Mouse (Mus musculus): ENCODE data around the gene Gli3. TPM values are rescaled to one million over a fixed set of nuclear protein-coding genes. Genes with fewer than 3 reads are reported as not detected.

Gli3 gene
- polyA plus RNA-seq, 1 experiment from 2014 or later = 14.1 TPM

DNA sequence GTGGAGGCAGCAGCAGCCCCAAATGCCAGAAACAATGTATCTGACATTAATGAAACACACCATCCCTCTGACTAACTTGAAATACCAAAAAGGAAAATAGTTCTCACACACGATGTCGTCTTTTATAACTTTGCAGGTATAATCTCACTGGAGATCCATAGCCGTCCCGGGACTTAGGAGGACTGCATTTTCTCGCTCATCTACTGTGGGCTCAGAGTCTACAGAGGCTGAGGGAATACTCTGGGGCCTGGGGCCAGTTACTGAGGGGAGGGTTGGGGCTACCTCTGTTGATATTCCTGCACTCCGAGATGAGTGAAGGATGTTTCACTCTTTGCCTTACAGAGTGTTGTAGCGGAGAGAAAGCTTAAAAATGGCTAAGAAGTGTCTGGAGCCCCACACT lies 1.1 kb upstream of the Gli3 start:
- H3K9ac ChIP-seq (ENCODE audit: low read length) = peak overlapping the region; percentile 95

GRCm38 (mm10) chr13:15463492-15464080 lies 551 bp downstream of the Gli3 start:
- Histone ChIP-seq H3K4me2 (ENCODE audit: low read length) (peak overlapping the region; percentile 84), H3K9me3 (replicated peaks; ENCODE audit: control insufficient read depth, low read length) (no peaks in the 10 kb centered on the region), H3K27me3 (replicated peaks; ENCODE audit: control insufficient read depth, insufficient read depth, low read length) (no peaks in the 10 kb centered on the region), H3K36me3 (ENCODE audit: control insufficient read depth, insufficient read depth, low read length) (no peaks in the 10 kb centered on the region), H3K4me3 (ENCODE audit: low read depth, low read length) (peak overlapping the region; percentile 84), H3K27ac (ENCODE audit: low read depth, low read length) (peak overlapping the region; percentile 95), H3K4me1 (ENCODE audit: control insufficient read depth, insufficient read depth, low read length) (peaks cover 9% of the 10 kb centered on the region), H3K9ac (ENCODE audit: low read length) (peak overlapping the region; percentile 95)
- under 1% methylated on average over 51 of the region's 70 CpGs for WGBS
- DNase-seq (ENCODE audit: low spot score) (peak; percentile 77), ATAC-seq (peak; percentile 70)

More for the DNA sequence above, 1.1 kb upstream of the Gli3 start:
- WGBS = 5% methylated on average over 7 of the region's 7 CpGs
- Histone ChIP-seq H3K4me1 (ENCODE audit: control insufficient read depth, insufficient read depth, low read length) (no peaks in the 10 kb centered on the region; the same call in 1 of the 2 replicates), H3K4me2 (ENCODE audit: low read length) (peak overlapping the region; percentile 84), H3K4me3 (ENCODE audit: low read depth, low read length) (peak overlapping the region; percentile 84), H3K36me3 (ENCODE audit: control insufficient read depth, insufficient read depth, low read length) (no peaks in the 10 kb centered on the region), H3K9me3 (replicated peaks; ENCODE audit: control insufficient read depth, low read length) (no peaks in the 10 kb centered on the region), H3K27me3 (replicated peaks; ENCODE audit: control insufficient read depth, insufficient read depth, low read length) (no peaks in the 10 kb centered on the region), H3K27ac (ENCODE audit: low read depth, low read length) (peak overlapping the region; percentile 49; the same call in 1 of the 2 replicates)
- DNase-seq (ENCODE audit: low spot score) = no peak
- ATAC-seq = no peak

- no peaks in the 10 kb centered on the region for H3K9me3 ChIP-seq (replicated peaks; ENCODE audit: control insufficient read depth, low read length)
- DNase-seq (ENCODE audit: low spot score) (peak; percentile 42), ATAC-seq (peak; percentile 11)
- no peaks in the 10 kb centered on the region for H3K36me3 ChIP-seq (ENCODE audit: control insufficient read depth, insufficient read depth, low read length)
- H3K9ac ChIP-seq (ENCODE audit: low read length) = peak overlapping the region; percentile 95
- H3K27ac ChIP-seq (ENCODE audit: low read depth, low read length) = peak overlapping the region; percentile 95
- under 1% methylated on average over 51 of the region's 51 CpGs for WGBS
- peak overlapping the region; percentile 84 for H3K4me2 ChIP-seq (ENCODE audit: low read length)
- H3K4me3 ChIP-seq (ENCODE audit: low read depth, low read length) = peak overlapping the region; percentile 84
- peaks cover 11% of the 10 kb centered on the region for H3K4me1 ChIP-seq (ENCODE audit: control insufficient read depth, insufficient read depth, low read length)
- H3K27me3 ChIP-seq (replicated peaks; ENCODE audit: control insufficient read depth, insufficient read depth, low read length) = no peaks in the 10 kb centered on the region
Measured at GRCm38 (mm10) chr13:15464081-15464526, 1.1 kb downstream of the Gli3 start.

DNA sequence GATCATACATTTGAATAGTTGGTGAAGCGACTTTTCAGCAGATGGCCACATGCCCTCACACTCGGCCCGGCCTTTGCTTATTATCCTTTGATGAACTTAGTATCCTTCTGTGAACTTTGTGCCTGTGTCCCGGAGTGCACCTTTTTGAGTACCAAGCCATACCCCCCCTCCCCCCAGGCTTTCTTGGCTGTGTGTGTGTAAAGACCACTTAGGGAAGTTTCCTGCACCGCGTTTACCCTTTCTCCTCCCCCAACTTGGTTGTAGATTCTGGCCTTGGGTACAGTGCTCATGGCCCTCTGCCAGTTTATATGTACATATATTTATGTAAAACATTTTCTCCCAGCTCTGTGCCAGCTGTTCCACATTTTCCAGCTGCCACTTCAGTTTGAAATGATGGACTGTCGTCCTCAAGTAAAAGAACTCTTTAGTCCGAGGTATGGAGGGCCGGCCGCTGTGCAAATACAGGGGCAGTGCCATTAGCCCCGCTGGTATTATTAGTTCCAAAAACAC lies 1.8 kb downstream of the Gli3 start:
- Histone ChIP-seq H3K4me2 (ENCODE audit: low read length) (peak overlapping the region; percentile 84), H3K9ac (ENCODE audit: low read length) (peak overlapping the region; percentile 95), H3K27me3 (replicated peaks; ENCODE audit: control insufficient read depth, insufficient read depth, low read length) (no peaks in the 10 kb centered on the region), H3K4me1 (ENCODE audit: control insufficient read depth, insufficient read depth, low read length) (peaks cover 13% of the 10 kb centered on the region), H3K9me3 (replicated peaks; ENCODE audit: control insufficient read depth, low read length) (no peaks in the 10 kb centered on the region), H3K27ac (ENCODE audit: low read depth, low read length) (peak overlapping the region; percentile 95), H3K36me3 (ENCODE audit: control insufficient read depth, insufficient read depth, low read length) (no peaks in the 10 kb centered on the region), H3K4me3 (ENCODE audit: low read depth, low read length) (peak overlapping the region; percentile 84)
- DNase-seq (ENCODE audit: low spot score) (peak; percentile 62), ATAC-seq (no peak)
- 1% methylated on average over 11 of the region's 11 CpGs for WGBS

DNA sequence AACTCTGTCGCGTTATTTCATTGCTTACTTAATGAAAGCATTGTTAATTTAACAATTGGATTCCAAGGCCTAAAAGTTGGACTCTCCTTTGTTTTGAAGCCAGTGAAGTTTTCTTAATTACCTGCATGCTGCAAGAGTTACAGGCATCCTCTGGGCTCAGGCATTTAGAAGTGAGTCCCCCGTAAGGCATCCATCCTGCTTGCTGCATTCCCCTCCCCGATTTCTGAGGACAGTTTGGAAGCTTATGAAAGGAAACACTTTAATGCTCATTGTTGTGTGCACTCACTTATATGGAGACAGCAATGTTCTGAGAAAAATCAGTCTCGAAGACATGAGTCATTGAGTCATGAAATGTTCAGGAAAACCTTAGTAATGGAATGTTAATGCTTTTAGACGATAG lies 3.5 kb downstream of the Gli3 start:
- no peaks in the 10 kb centered on the region for H3K27me3 ChIP-seq (replicated peaks; ENCODE audit: control insufficient read depth, insufficient read depth, low read length)
- peak overlapping the region; percentile 22 for H3K4me3 ChIP-seq (ENCODE audit: low read depth, low read length)
- peak overlapping the region; percentile 49 for H3K9ac ChIP-seq (ENCODE audit: low read length)
- DNase-seq (ENCODE audit: low spot score) (peak; percentile 41), ATAC-seq (no peak)
- 4% methylated on average over 6 of the region's 6 CpGs for WGBS
- no peaks in the 10 kb centered on the region for H3K36me3 ChIP-seq (ENCODE audit: control insufficient read depth, insufficient read depth, low read length)
- H3K4me2 ChIP-seq (ENCODE audit: low read length) = peak overlapping the region; percentile 84
- no peaks in the 10 kb centered on the region for H3K9me3 ChIP-seq (replicated peaks; ENCODE audit: control insufficient read depth, low read length)
- H3K4me1 ChIP-seq (ENCODE audit: control insufficient read depth, insufficient read depth, low read length) = peaks cover 22% of the 10 kb centered on the region
- H3K27ac ChIP-seq (ENCODE audit: low read depth, low read length) = peak overlapping the region; percentile 1; the same call in 1 of the 2 replicates

DNA sequence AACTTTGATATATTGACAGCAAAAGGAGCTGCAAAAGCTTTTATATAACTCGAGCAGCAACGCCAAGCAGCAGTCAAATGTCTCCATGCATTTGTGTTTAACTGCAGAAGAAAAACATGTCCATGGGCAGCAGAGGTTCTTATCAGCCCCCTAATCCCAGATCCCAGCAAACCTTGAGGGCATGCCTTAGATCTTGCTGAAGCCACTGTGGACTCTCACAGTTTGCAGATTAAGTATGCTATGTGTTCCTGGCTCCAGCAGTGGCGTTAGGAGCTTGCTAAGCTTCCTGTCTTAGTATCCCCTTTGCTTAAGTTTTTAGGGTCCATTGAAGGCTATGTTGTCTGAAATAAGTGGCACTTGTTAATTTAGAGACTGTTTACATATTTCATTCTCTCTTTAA lies 4.4 kb downstream of the Gli3 start:
- Histone ChIP-seq H3K27me3 (replicated peaks; ENCODE audit: control insufficient read depth, insufficient read depth, low read length) (no peaks in the 10 kb centered on the region), H3K36me3 (ENCODE audit: control insufficient read depth, insufficient read depth, low read length) (no peaks in the 10 kb centered on the region), H3K9ac (ENCODE audit: low read length) (peak overlapping the region; percentile 49), H3K27ac (ENCODE audit: low read depth, low read length) (peak overlapping the region; percentile 29; the same call in 1 of the 2 replicates), H3K4me3 (ENCODE audit: low read depth, low read length) (peak overlapping the region; percentile 22), H3K9me3 (replicated peaks; ENCODE audit: control insufficient read depth, low read length) (no peaks in the 10 kb centered on the region), H3K4me1 (ENCODE audit: control insufficient read depth, insufficient read depth, low read length) (peaks cover 25% of the 10 kb centered on the region), H3K4me2 (ENCODE audit: low read length) (peak overlapping the region; percentile 84)
- peak; percentile 49 for DNase-seq (ENCODE audit: low spot score)
- ATAC-seq = no peak
- 7% methylated on average over 3 of the region's 3 CpGs for WGBS

DNA sequence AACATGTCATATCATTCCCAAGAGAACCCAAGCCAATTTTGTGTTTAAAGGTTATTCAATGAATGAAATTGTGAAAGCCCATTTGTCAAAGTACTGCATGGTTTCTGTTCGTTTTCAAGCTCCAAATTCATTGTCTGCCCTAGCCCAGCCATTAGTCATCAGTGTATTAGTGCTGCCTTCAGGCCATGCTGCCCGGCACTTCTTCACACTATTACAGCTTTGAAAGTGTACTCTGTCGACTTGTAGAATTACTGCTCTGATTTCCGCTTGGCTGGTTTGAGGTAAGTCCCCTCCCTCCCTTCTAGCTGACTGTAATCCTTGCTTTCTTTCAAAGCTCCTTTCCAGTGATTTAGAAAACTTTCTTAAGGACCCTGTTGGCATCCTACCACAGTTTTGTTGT lies 5.4 kb downstream of the Gli3 start:
- H3K27me3 ChIP-seq (replicated peaks; ENCODE audit: control insufficient read depth, insufficient read depth, low read length) = no peaks in the 10 kb centered on the region
- H3K9me3 ChIP-seq (replicated peaks; ENCODE audit: control insufficient read depth, low read length) = no peaks in the 10 kb centered on the region
- DNase-seq (ENCODE audit: low spot score) = peak; percentile 75
- WGBS = 10% methylated on average over 4 of the region's 4 CpGs
- H3K36me3 ChIP-seq (ENCODE audit: control insufficient read depth, insufficient read depth, low read length) = no peaks in the 10 kb centered on the region
- H3K4me3 ChIP-seq (ENCODE audit: low read depth, low read length) = peak overlapping the region; percentile 1; the same call in 1 of the 2 replicates
- peak overlapping the region; percentile 39; the same call in 1 of the 2 replicates for H3K27ac ChIP-seq (ENCODE audit: low read depth, low read length)
- peaks cover 31% of the 10 kb centered on the region for H3K4me1 ChIP-seq (ENCODE audit: control insufficient read depth, insufficient read depth, low read length)
- H3K9ac ChIP-seq (ENCODE audit: low read length) = no peak overlapping the region
- peak overlapping the region; percentile 84 for H3K4me2 ChIP-seq (ENCODE audit: low read length)
- ATAC-seq = peak; percentile 49

GRCm38 (mm10) chr13:15470056-15470455 lies 7.0 kb downstream of the Gli3 start:
- ATAC-seq = no peak
- no peaks in the 10 kb centered on the region for H3K9me3 ChIP-seq (replicated peaks; ENCODE audit: control insufficient read depth, low read length)
- H3K9ac ChIP-seq (ENCODE audit: low read length) = no peak overlapping the region
- H3K27ac ChIP-seq (ENCODE audit: low read depth, low read length) = no peak overlapping the region
- H3K27me3 ChIP-seq (replicated peaks; ENCODE audit: control insufficient read depth, insufficient read depth, low read length) = no peaks in the 10 kb centered on the region
- WGBS = 39% methylated on average over 3 of the region's 3 CpGs
- peak overlapping the region; percentile 18 for H3K4me2 ChIP-seq (ENCODE audit: low read length)
- no peak for DNase-seq (ENCODE audit: low spot score)
- H3K4me1 ChIP-seq (ENCODE audit: control insufficient read depth, insufficient read depth, low read length) = peaks cover 42% of the 10 kb centered on the region
- H3K4me3 ChIP-seq (ENCODE audit: low read depth, low read length) = no peak overlapping the region
- H3K36me3 ChIP-seq (ENCODE audit: control insufficient read depth, insufficient read depth, low read length) = no peaks in the 10 kb centered on the region

- peak; percentile 50 for DNase-seq (ENCODE audit: low spot score)
- no peaks in the 10 kb centered on the region for H3K36me3 ChIP-seq (ENCODE audit: control insufficient read depth, insufficient read depth, low read length)
- H3K27ac ChIP-seq (ENCODE audit: low read depth, low read length) = no peak overlapping the region
- ATAC-seq = no peak; the same call in 1 of the 2 replicates
- H3K4me2 ChIP-seq (ENCODE audit: low read length) = no peak overlapping the region
- H3K4me1 ChIP-seq (ENCODE audit: control insufficient read depth, insufficient read depth, low read length) = peaks cover 36% of the 10 kb centered on the region
- WGBS = 40% methylated on average over 3 of the region's 3 CpGs
- no peak overlapping the region for H3K4me3 ChIP-seq (ENCODE audit: low read depth, low read length)
- no peak overlapping the region for H3K9ac ChIP-seq (ENCODE audit: low read length)
- H3K27me3 ChIP-seq (replicated peaks; ENCODE audit: control insufficient read depth, insufficient read depth, low read length) = no peaks in the 10 kb centered on the region
- H3K9me3 ChIP-seq (replicated peaks; ENCODE audit: control insufficient read depth, low read length) = no peaks in the 10 kb centered on the region
Measured at GRCm38 (mm10) chr13:15472712-15473111, 9.7 kb downstream of the Gli3 start.
